Mouse (Mus musculus) kidney, embryonic 16.5 days (tissue): ENCODE measurements around the gene Rnf114. TPM values are rescaled to one million over a fixed set of nuclear protein-coding genes. Genes with fewer than 3 reads are reported as not detected.

Experiments used
- polyA plus RNA-seq: library from polyadenylated mRNA; unstranded; fragments of >200 nt; fragmentation: Nextera tagmentation; extraction: Ambion mirVana; gene quantifications from 2 replicates; pipeline ENCODE4 v1.2.1, GENCODE M21; 2015

The Rnf114 gene
- polyA plus RNA-seq, 1 experiment from 2014 or later = 108 TPM

Other genes with a start within 250 kb of the Rnf114 start
- gene B4galt5, start 143.5 kb upstream of the Rnf114 start, polyA plus RNA-seq = 8.9 and 9.4 TPM in 2 replicates
- gene Slc9a8, start 70.9 kb upstream of the Rnf114 start, polyA plus RNA-seq = 20.7 and 25.7 TPM in 2 replicates
- 18.3 and 21.2 TPM in 2 replicates for gene Spata2, start 242 bp downstream of the Rnf114 start, polyA plus RNA-seq
- gene Snai1, start 45.5 kb downstream of the Rnf114 start, polyA plus RNA-seq = 40.8 and 49.3 TPM in 2 replicates
- 319 and 338 TPM in 2 replicates for gene Ube2v1, start 139.4 kb downstream of the Rnf114 start, polyA plus RNA-seq
- 1.3 and 6.1 TPM in 2 replicates for gene Gm20431, start 168.9 kb downstream of the Rnf114 start, polyA plus RNA-seq
- 0.34 and 0.45 TPM in 2 replicates for gene Cebpb, start 196.3 kb downstream of the Rnf114 start, polyA plus RNA-seq
- gene Tmem189, start 197.2 kb downstream of the Rnf114 start, polyA plus RNA-seq = 54.9 and 58.8 TPM in 2 replicates